Mouse (Mus musculus): ENCODE results near the gene Hipk1.

DNA sequence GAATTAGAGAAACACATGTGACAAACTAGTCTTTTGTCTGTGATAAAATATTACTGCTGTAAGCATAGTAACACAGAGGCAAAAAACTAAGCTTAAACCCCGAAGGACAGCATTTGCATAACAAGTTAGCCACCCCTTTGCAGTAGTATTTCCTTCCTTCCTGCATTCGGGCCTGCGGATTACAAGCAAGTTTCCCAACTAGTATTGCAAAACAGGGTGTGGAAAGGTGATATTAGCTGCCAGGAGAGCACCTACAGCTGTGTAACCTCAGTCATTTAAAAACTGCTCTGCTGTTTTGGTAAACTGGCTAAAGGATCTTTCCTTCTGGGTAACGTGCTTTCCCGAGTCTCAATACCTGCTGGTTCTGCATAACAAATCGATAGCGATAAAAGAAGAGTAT, 4.1 kb downstream of the Hipk1 start:
- TF ChIP-seq EP300 (IDR thresholded peaks at IDR 0.05; ENCODE audit: low read depth), result no peak
- no peak for TF ChIP-seq CTCF (IDR thresholded peaks at IDR 0.05; ENCODE audit: low read depth)

All from heart, postnatal 0 days (tissue).